Mouse (Mus musculus) fat pad, adult 2 months (tissue): Measurements from ENCODE around the gene Nubp1.

ENCODE experiments used
- DNase-seq: peaks from one replicate; pipeline ENCODE4 v3.0.0-alpha.2; 2011; ENCODE audit warnings: low read depth, low spot score; ENCODE audit errors: extremely low read depth

Nubp1 gene

GRCm38 (mm10) chr16:10416866-10417265 lies 5.1 kb downstream of the Nubp1 start:
- DNase-seq: no peak

DNA sequence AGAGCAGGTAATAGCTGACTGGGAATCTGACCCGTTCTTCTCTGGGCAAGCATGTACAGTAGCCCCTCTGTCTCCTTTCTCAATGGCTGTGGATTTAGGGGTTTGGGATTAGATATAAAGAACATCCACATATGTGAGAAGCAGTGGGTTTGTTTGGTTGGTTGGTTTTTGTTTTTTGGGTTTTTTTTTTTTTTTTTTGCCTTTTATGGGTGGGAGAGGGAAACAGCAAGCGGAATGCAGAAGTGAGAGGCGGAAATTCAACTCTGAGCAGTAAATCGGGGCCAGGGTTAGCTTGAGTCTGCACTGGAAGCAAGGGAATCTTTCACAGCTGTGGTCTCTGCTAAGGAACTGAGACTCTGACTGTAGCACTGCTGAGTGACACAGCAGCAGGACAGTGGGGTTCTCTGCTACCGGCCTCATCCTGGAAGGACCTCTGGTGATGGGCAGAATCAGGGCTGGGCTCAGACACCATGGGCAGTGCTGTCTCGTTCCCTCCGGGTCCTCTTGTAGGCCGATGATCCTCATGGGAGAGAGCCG lies 6.0 kb downstream of the Nubp1 start:
- DNase-seq: no peak

DNA sequence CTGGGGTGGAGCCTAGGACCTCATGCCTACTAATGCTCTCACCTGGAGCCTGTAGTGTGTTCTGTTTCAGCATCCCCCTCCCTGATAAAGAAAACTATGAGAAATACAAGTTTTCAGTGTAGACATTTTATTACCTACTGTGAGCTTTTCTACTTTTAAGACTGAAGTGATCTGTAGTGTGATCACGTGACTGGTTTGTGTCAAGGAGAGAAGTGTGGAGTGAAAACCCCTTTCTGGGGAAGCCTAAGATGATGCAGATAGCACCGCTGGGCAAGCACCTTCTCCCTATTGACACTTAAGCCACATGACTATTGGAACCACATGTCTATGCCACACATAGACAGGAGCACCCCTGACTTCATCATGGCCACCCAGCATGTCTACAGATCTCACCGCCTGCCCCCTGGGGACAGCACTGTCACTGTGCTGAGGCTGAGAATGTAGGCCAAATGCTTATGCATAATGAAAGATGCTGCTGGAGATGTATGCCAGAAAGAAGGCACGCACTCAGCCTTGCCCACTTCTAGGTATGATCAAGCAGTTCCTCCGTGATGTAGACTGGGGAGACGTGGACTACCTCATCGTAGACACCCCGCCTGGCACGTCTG lies 8.8 kb downstream of the Nubp1 start:
- no peak for DNase-seq

- DNase-seq: no peak
These were observed 20.2 kb downstream of the Nubp1 start for GRCm38 (mm10) chr16:10431911-10432310.

GRCm38 (mm10) chr16:10432387-10432786 lies 20.6 kb downstream of the Nubp1 start:
- DNase-seq: no peak

DNA sequence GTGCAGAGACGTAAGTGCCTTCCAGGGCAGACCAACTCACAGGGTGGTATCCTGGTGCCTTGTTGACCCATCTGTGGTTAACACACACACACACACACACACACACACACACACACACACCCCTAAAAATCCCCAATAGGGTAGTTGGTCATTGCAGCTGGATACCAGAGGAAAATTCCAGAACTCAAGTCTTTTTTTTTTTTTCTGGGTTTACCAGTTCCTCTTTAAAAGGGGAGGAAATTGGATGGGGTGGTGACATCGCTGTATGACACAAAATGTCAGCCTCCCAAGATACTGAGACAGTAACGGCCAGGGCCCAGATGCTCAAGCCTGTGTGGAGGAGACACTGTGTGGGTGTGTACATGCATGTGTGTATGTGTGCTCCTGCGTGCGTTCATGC lies 21.6 kb downstream of the Nubp1 start:
- no peak for DNase-seq

- DNase-seq: no peak
These were observed 24.4 kb downstream of the Nubp1 start for GRCm38 (mm10) chr16:10436166-10436565.

DNA sequence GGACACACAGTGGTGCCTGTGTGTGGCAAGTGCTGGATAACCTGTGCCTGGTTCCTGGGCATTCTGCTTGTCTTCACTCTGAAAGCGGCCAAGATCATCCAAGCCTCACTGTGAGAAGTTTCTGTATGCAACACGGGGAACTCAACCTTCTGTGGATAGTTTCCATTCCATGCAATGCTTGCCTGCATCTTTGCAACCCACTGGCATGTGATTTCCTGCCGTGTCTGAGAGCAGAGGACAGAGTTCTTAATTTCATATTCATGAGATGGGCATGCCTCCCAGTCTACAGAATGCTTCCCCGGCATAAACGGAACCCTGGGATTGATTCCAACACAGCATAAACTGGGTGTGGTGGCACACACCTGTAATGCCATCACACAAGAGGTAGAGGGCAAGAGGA lies 26.3 kb downstream of the Nubp1 start:
- no peak for DNase-seq

DNA sequence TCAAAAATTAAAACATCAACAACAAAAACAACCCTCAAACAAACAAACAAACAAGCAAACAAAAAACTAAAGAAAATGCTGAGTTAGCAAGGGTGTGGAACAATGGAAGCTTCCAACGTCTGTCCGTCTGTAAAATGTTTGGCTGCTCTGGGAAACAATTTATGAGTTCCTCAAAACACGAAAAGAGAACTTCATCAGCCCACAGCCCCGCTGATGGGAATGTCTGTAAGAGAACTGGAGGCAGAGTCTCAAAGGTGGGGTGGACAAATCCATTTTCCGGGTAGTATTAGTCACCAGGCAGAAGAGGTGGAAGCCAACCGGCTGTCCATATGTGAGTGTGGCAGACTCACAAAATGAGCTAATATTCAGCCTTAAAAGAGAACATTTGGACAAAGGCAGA lies 29.6 kb downstream of the Nubp1 start:
- no peak for DNase-seq

- no peak for DNase-seq
These were observed 30.0 kb downstream of the Nubp1 start for GRCm38 (mm10) chr16:10441761-10442160.

GRCm38 (mm10) chr16:10443723-10444122 lies 32.0 kb downstream of the Nubp1 start:
- DNase-seq: no peak

DNA sequence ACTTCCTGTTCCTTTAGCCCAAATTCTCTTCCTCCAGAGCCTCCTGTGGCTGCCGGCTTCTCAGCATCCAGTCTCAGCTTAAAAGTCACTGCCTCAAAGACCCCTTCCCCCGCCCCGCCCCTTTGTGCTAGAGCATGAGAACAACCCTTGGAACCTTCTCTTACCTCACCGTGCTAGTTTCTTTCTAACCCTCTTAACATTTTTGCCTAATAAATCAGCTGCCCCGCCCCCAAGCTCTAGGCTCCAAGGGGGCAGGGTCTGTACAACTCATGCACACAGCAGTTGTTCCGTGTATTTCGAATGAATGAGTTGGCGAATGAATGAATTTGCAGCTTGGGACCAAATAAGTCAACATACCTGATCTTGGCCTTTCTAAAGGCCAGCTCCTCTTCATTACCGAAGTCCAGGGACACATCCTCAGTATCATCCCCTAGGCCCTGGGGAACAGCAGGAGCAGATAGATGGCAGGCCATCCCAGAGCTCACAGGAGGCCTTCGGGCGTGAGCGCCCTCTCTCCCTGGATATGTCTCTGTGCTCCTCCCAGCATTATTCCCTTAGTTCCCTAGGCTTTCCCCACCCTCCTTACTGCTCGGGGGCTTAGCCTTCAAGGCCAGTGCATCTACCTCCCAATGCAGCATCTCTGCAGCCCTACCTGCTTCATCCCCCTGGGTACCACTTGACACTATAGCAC lies 35.0 kb downstream of the Nubp1 start:
- DNase-seq: no peak

DNA sequence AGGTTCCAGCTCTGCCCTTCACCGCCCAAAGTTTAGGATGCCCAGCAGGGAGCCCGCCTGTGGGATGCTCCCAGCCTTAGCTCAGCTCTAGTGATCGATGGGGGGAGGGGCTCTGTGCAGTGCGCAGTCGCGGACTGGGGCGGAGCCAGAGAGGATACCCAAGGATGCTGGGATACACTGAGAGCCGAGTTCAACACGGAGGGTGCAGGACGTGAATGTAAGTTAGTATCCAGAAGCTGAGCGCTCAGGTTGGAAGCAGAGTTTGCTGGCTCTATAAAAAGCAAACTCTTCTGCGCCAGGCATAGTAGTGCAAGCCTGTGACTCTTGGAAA lies 35.5 kb downstream of the Nubp1 start, which contains the start of gene Tvp23a:
Tvp23a (minus strand) TSS at position 99 of the 331 bp plus-strand sequence.
- no peak for DNase-seq

DNA sequence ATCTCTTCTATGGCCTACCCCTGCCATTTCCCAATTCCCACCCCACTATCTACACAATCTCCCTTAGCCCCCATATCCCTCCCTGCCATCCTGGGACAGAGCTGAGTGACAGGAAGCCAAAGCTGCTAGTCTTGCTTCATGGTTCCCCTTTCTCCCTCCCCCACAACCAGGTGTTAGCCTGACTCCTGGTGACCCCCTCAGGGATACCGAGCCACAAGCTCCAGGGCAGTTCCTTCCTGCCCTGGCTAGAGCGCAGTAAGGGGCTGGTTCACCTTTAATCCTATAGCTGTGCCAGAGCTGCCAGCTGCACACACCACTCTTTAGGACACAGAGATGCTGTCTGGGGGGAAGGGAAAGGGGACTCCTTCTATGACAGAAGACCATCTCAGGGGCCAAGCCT lies 36.0 kb downstream of the Nubp1 start:
- DNase-seq: no peak

- no peak for DNase-seq
These were observed 37.2 kb downstream of the Nubp1 start for GRCm38 (mm10) chr16:10448931-10449330.

DNA sequence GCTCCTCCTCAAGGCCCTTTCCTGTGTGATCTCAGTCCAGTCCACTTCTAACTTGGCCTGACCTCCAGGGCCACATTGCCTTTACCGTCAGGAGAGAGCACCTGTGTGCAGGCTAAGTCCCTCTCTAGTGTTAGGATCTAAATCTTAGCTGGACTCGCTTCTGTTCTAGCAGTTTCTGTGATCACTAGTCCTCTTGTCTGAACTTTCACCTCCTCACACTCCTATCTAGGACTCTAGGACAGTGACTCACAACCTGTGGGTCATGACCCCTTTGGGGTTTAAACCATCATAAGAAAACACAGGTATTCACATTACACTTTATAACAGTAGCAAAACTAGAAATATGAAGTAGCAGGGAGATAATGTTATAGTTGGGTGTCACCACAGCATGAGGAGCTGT lies 40.2 kb downstream of the Nubp1 start:
- DNase-seq: no peak

DNA sequence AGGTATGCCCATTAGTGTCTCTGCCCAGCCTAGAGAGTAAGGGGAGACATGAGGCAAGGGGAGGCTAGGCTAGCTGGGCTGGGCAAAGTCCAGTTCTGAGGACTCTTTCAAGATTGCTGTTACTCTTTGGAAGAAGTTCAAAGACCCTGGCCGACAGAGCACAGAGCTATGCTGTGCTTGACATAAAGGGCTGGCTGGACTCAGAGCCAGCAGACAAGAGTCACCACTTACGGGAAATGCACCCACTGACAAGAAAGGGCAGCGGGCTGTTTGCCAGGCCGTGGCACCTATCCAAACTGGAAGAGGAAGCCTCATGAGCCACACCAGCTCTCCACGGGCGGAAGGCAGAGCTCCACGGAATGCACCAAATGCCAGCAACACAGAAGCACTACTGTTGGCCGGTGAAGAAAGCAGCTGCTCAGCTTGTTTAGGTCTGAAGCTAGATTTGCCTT lies 40.7 kb downstream of the Nubp1 start:
- DNase-seq: no peak

GRCm38 (mm10) chr16:10453872-10454582 lies 42.3 kb downstream of the Nubp1 start:
- no peak for DNase-seq

GRCm38 (mm10) chr16:10454583-10454974 lies 42.8 kb downstream of the Nubp1 start:
- DNase-seq: no peak

DNA sequence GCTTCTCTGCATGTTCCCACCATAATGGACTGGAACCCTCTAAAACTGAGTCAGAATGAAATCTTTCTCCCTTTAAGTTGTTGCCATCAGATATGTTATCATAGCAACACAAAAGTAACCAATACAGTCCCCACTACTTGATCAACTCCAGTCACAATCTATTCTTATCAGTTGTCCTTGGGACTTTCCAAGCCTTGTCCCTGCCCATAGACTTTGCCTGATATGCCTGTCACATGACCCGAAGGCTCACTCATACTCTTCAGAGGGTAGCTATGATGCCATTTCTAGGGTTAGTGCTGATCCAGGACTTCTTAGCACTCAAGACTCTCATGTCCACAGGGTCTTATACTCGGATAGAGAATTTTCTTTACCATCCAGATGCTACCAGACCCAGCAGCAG lies 48.4 kb downstream of the Nubp1 start:
- no peak for DNase-seq

DNA sequence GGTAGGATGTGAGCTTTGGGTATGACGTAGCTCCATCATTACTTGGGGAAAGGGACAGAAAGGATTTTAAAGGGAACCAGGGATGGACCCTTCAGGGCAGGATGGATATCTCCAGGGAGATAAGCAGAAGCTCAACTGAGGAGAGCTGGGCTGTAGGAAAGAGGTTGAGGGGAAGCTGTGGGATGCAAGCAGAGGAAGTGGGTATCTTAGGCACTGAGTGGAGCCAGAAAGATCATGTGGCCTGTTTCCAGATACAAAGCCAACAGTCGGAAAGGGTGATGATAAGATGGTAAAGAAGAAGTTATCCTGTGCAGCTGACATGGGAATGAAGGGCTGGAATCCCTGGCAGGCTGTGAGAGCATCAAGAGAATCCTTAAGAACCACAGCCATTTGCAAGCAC lies 49.4 kb downstream of the Nubp1 start:
- DNase-seq: no peak
